Mouse (Mus musculus) megakaryocyte, embryonic 14.5 days (primary cell): ENCODE data around the gene Gstm1.

Experiments
- FLI1 ChIP-seq: IDR thresholded peaks from 2 replicates; pipeline ENCODE4 v1.6.1; 2012; ENCODE audit warnings: low read length, inconsistent platforms, mixed read lengths
- GATA1 ChIP-seq: IDR thresholded peaks from 3 replicates; pipeline ENCODE4 v1.6.1; 2012; ENCODE audit warnings: mixed read lengths, low read length, inconsistent platforms, borderline replicate concordance

DNA sequence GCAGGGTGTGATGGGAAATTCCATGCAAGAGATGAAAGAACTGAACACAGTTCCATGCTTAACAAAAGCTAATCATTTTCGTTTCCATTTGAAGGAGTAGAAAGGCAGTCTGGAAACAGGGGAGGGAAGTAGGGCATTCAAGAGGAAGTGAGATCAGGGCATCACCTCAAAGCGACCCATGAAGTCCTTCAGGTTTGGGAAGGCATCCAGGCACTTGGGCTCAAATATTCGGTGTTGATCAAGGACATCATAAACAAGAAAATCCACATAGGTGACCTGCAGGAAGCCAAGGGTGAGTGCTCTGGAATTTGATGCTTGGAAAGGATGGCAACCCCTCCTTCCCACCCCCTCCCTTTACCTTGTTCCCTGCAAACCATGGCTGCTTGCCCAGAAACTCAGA, 34.0 kb downstream of the Gstm1 start:
- TF ChIP-seq GATA1 (no peak), FLI1 (no peak)
